In the genomic region with DNA sequence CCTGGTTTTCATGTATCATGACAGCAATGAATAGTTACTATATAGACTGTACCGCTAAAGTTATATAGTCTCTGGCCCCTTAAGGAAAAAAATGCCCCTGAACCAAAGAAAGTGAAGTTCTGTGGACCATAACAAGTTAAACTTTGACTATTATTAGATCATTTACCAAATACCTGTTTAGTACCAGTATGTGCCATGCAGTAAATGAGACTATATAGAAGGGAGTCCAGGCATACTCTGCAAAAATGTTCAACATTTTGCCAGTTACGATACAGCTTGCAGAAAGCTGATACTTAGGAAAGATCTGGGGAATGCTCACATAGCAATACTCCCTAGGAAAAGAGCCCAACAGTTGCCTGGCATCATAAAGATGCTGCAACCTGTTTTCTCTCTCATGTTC, we compare ENCODE assay signal across 24 mouse cellular contexts. TPM values are rescaled to one million over a fixed set of nuclear protein-coding genes. Genes with fewer than 3 reads are reported as not detected.
DNase-seq lines count a peak whose midpoint lies in the region; ATAC-seq and TF ChIP-seq lines count a peak whose summit lies in the region.
"Had no signal": no experiment of that assay in that cellular context is flagged by ENCODE, and none has a peak within 500 bp of the region (broad histone marks: within the 10 kb centered on the region; RNA-seq: fewer than 3 reads in every experiment).

No protein-coding gene starts in this region.

- peak; percentile 64; the same call in 1 of the 2 replicates for ATAC-seq in kidney, embryonic 15.5 days (replicated peaks; ENCODE audit: low FRiP score)
- peak; percentile 68 for ATAC-seq in kidney, postnatal 0 days (replicated peaks; ENCODE audit: low FRiP score, low read depth)
- ATAC-seq: activated CD4-positive, CD25-positive, alpha-beta regulatory T cell, adult 4 months; CD4-positive, CD25-positive, alpha-beta regulatory T cell, adult 4 months; forebrain, embryonic 13.5 days; forebrain, embryonic 15.5 days; Patski had no signal

- no peaks in the 10 kb centered on the region; the same call in 1 of the 2 replicates for H3K36me3 ChIP-seq in kidney, adult 2 months (ENCODE audit: control insufficient read depth, insufficient read depth, low read length)
- H3K36me3 ChIP-seq in kidney, embryonic 15.5 days: 0 out of 2 replicates have a peak, but pooled peaks cover 2% of the 10 kb centered on the region
- no peaks in the 10 kb centered on the region for H3K36me3 ChIP-seq in kidney, postnatal 0 days (ENCODE audit: insufficient read depth, low read length)
- H3K36me3 ChIP-seq: embryonic facial prominence, embryonic 12.5 days; forebrain, embryonic 15.5 days had no signal

- no peak for TF ChIP-seq POLR2A in kidney, adult 2 months (IDR thresholded peaks at IDR 0.05; ENCODE audit: low read depth, low read length)

- peak; percentile 24 for DNase-seq in kidney, adult 2 months
- no peak for DNase-seq in kidney, adult 18-20 months
- DNase-seq in kidney, adult 11 months: no peak
- DNase-seq in kidney, postnatal 0 days (ENCODE audit: low spot score): peak; percentile 37
- DNase-seq in kidney, postnatal 10 days: no peak
- DNase-seq: adrenal gland, adult 8-10 months; adrenal gland, postnatal 14 days; adrenal gland, postnatal 36 days; B cell, adult 2 months; cerebellum, adult 11-12 months; cerebellum, adult 2 months; cerebellum, adult 9-10 months; cerebellum, postnatal 10 days; cerebellum, postnatal 25 days had no signal

- H3K9me3 ChIP-seq in kidney, embryonic 15.5 days (replicated peaks): no peaks in the 10 kb centered on the region
- no peaks in the 10 kb centered on the region for H3K9me3 ChIP-seq in kidney, postnatal 0 days (replicated peaks; ENCODE audit: low read length)
- H3K9me3 ChIP-seq: embryonic facial prominence, embryonic 10.5 days; embryonic facial prominence, embryonic 12.5 days; forebrain, embryonic 13.5 days; forebrain, embryonic 15.5 days; G1E had no signal

- no peak overlapping the region for H3K4me2 ChIP-seq in kidney, embryonic 15.5 days
- no peak overlapping the region for H3K4me2 ChIP-seq in kidney, postnatal 0 days (ENCODE audit: low read length)
- H3K4me2 ChIP-seq: embryonic facial prominence, embryonic 12.5 days; forebrain, embryonic 13.5 days; forebrain, embryonic 15.5 days had no signal

- H3K4me3 ChIP-seq in kidney, adult 2 months (ENCODE audit: insufficient read depth, low read depth, low read length): no peak overlapping the region
- no peak overlapping the region for H3K4me3 ChIP-seq in kidney, embryonic 15.5 days (replicated peaks)
- H3K4me3 ChIP-seq in kidney, postnatal 0 days (replicated peaks; ENCODE audit: low read depth, low read length): no peak overlapping the region
- H3K4me3 ChIP-seq: embryonic facial prominence, embryonic 10.5 days; embryonic facial prominence, embryonic 12.5 days; forebrain, embryonic 13.5 days; forebrain, embryonic 15.5 days had no signal

- no peaks in the 10 kb centered on the region for H3K27me3 ChIP-seq in kidney, adult 2 months (replicated peaks; ENCODE audit: control insufficient read depth, insufficient read depth, low read length)
- H3K27me3 ChIP-seq in kidney, embryonic 15.5 days: no peaks in the 10 kb centered on the region
- H3K27me3 ChIP-seq in kidney, postnatal 0 days (ENCODE audit: insufficient read depth, low read length): no peaks in the 10 kb centered on the region
- H3K27me3 ChIP-seq: CH12.LX; embryonic facial prominence, embryonic 12.5 days; forebrain, embryonic 13.5 days; forebrain, embryonic 15.5 days; Patski had no signal

- no peak overlapping the region for H3K9ac ChIP-seq in kidney, embryonic 15.5 days
- no peak overlapping the region for H3K9ac ChIP-seq in kidney, postnatal 0 days (ENCODE audit: low read depth, low read length)
- H3K9ac ChIP-seq: embryonic facial prominence, embryonic 12.5 days; forebrain, embryonic 13.5 days; forebrain, embryonic 15.5 days had no signal

- peaks cover 3% of the 10 kb centered on the region; the same call in 1 of the 2 replicates for H3K4me1 ChIP-seq in kidney, adult 2 months (ENCODE audit: control insufficient read depth, insufficient read depth, low read length)
- H3K4me1 ChIP-seq in kidney, embryonic 15.5 days: 0 out of 2 replicates have a peak, but pooled peaks cover 3% of the 10 kb centered on the region
- no peaks in the 10 kb centered on the region for H3K4me1 ChIP-seq in kidney, postnatal 0 days (replicated peaks; ENCODE audit: insufficient read depth, low read length)
- H3K4me1 ChIP-seq: embryonic facial prominence, embryonic 10.5 days; embryonic facial prominence, embryonic 12.5 days; forebrain, embryonic 13.5 days; forebrain, embryonic 15.5 days had no signal

- no peak overlapping the region for H3K27ac ChIP-seq in kidney, adult 2 months (ENCODE audit: insufficient read depth, low read depth, low read length)
- peak overlapping the region; percentile 33; the same call in 1 of the 2 replicates for H3K27ac ChIP-seq in kidney, embryonic 15.5 days
- no peak overlapping the region for H3K27ac ChIP-seq in kidney, postnatal 0 days
- H3K27ac ChIP-seq: embryonic facial prominence, embryonic 10.5 days; embryonic facial prominence, embryonic 12.5 days; forebrain, embryonic 13.5 days; forebrain, embryonic 15.5 days had no signal

- TF ChIP-seq CTCF in kidney, adult 2 months (conservative IDR thresholded peaks at IDR 0.05; ENCODE audit: insufficient read depth, insufficient read length, low read depth, low read length): no peak
- TF ChIP-seq CTCF in kidney, postnatal 0 days (IDR thresholded peaks at IDR 0.05; ENCODE audit: low read depth): no peak

- WGBS in kidney, adult 2 months: 33% methylated on average over 2 of the region's 2 CpGs
- WGBS in kidney, embryonic 15.5 days: 58% methylated on average over 2 of the region's 2 CpGs
- 59% methylated on average over 2 of the region's 2 CpGs for WGBS in kidney, postnatal 0 days

RNA-seq across cellular contexts. Expression of gene Nudt6, which starts 50.9 kb away (rescaled TPM):
- polyA plus RNA-seq in kidney, adult 2 months (2012; rRNA removed): 26.0 and 32.4 TPM in 2 replicates
- 5.2 and 5.6 TPM in 2 replicates for polyA plus RNA-seq in kidney, embryonic 15.5 days (2015; fragmentation: Nextera tagmentation; extraction: Ambion mirVana)
- polyA plus RNA-seq in kidney, postnatal 0 days (2015; fragmentation: Nextera tagmentation; extraction: Ambion mirVana): 13.3 and 18.2 TPM in 2 replicates

RNA-seq across cellular contexts. Expression of gene Spata5, which starts 51.2 kb away (rescaled TPM):
- 2.0 and 2.7 TPM in 2 replicates for polyA plus RNA-seq in kidney, adult 2 months (2012; rRNA removed)
- polyA plus RNA-seq in kidney, embryonic 15.5 days (2015; fragmentation: Nextera tagmentation; extraction: Ambion mirVana): 38.7 and 48.0 TPM in 2 replicates
- 39.5 and 44.8 TPM in 2 replicates for polyA plus RNA-seq in kidney, postnatal 0 days (2015; fragmentation: Nextera tagmentation; extraction: Ambion mirVana)

Comparison
In these comparisons a context has a peak if more than half of its experiments do, and no peak if none do; other contexts are left out.
1. DNase-seq: peak in kidney, adult 2 months (single experiment) and kidney, postnatal 0 days (single experiment); none in kidney, adult 18-20 months (single experiment), kidney, adult 11 months (single experiment) and kidney, postnatal 10 days (single experiment).
2. RNA of gene Spata5, which starts 51.2 kb away (polyA plus RNA-seq): 39.5 to 44.8 TPM in kidney, postnatal 0 days and 38.7 to 48.0 TPM in kidney, embryonic 15.5 days; 2.0 to 2.7 TPM in kidney, adult 2 months; every median in the first group is over 10 times any median in the second.